Mouse (Mus musculus): ENCODE measurements around the gene Ache. TPM values are rescaled to one million over a fixed set of nuclear protein-coding genes. Genes with fewer than 3 reads are reported as not detected.

The Ache gene
- polyA plus RNA-seq, 1 experiment: 97.1 TPM

- no peak for DNase-seq
- Histone ChIP-seq H3K27ac (ENCODE audit: control insufficient read depth, insufficient read depth, low read length) (no peak overlapping the region), H3K4me1 (replicated peaks; ENCODE audit: control insufficient read depth, insufficient read depth, low read length) (peaks cover 11% of the 10 kb centered on the region), H3K36me3 (ENCODE audit: control insufficient read depth, insufficient read depth, low read length) (peaks cover 32% of the 10 kb centered on the region), H3K27me3 (ENCODE audit: control insufficient read depth, insufficient read depth, low read length) (no peaks in the 10 kb centered on the region), H3K4me3 (ENCODE audit: control insufficient read depth, insufficient read depth, low read length) (no peak overlapping the region)
- TF ChIP-seq CTCF (IDR thresholded peaks at IDR 0.05; ENCODE audit: borderline replicate concordance, control insufficient read depth, extremely low read depth, insufficient read depth, low read length, poor library complexity) (no peak), POLR2A (IDR thresholded peaks at IDR 0.05; ENCODE audit: control insufficient read depth, extremely low read depth, insufficient read depth, low read length, poor library complexity) (no peak)
- 41% methylated on average over 3 of the region's 3 CpGs for WGBS
Measured at GRCm38 (mm10) chr5:137305822-137306221, 18.5 kb downstream of the Ache start.

DNA sequence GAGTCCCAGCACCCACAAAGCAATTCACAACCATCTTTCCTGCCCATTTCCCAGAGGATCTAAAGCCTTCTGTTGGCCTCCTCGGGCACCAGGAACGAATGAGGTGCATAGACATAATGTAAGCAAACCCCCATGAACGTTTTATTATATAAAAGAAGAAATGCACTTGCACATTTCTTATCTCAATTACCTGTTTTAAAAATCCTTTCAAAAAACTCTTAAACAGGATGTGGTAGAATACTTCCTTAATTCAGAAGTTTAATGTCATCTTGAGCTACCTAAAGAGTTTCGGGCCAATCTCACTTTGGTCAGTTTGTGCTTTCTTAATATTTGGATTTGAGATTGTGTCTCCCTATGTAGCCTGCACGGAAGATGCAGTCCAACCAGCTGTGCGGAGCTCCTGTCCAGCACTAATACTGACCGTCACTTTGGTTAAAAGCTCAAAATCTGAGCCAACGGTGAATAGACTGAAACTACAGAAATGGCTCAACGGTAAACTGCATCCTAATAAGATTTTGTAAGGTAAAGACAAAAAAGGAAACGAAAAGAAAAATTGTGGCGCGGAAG is 19.2 kb downstream of the Ache start:
- Histone ChIP-seq H3K4me1 (replicated peaks; ENCODE audit: control insufficient read depth, insufficient read depth, low read length) (peaks cover 11% of the 10 kb centered on the region), H3K27me3 (ENCODE audit: control insufficient read depth, insufficient read depth, low read length) (no peaks in the 10 kb centered on the region), H3K4me3 (ENCODE audit: control insufficient read depth, insufficient read depth, low read length) (peak overlapping the region; percentile 98), H3K36me3 (ENCODE audit: control insufficient read depth, insufficient read depth, low read length) (peaks cover 25% of the 10 kb centered on the region), H3K27ac (ENCODE audit: control insufficient read depth, insufficient read depth, low read length) (peak overlapping the region; percentile 69)
- WGBS: under 1% methylated on average over 12 of the region's 12 CpGs
- DNase-seq: no peak
- TF ChIP-seq CTCF (IDR thresholded peaks at IDR 0.05; ENCODE audit: borderline replicate concordance, control insufficient read depth, extremely low read depth, insufficient read depth, low read length, poor library complexity): no peak
- TF ChIP-seq POLR2A (IDR thresholded peaks at IDR 0.05; ENCODE audit: control insufficient read depth, extremely low read depth, insufficient read depth, low read length, poor library complexity): no peak

GRCm38 (mm10) chr5:137307071-137307912 is 20.0 kb downstream of the Ache start, which contains the start of gene Srrt:
TSS of gene Srrt (minus strand) at chr5:137307674.
- Histone ChIP-seq H3K27me3 (ENCODE audit: control insufficient read depth, insufficient read depth, low read length) (no peaks in the 10 kb centered on the region), H3K4me1 (replicated peaks; ENCODE audit: control insufficient read depth, insufficient read depth, low read length) (peaks cover 11% of the 10 kb centered on the region), H3K4me3 (ENCODE audit: control insufficient read depth, insufficient read depth, low read length) (peak within 1 kb of the TSS; percentile 98), H3K36me3 (ENCODE audit: control insufficient read depth, insufficient read depth, low read length) (peaks cover 17% of the 10 kb centered on the region), H3K27ac (ENCODE audit: control insufficient read depth, insufficient read depth, low read length) (peak within 1 kb of the TSS; percentile 83)
- DNase-seq: peak; percentile 91
- under 1% methylated on average over 65 of the region's 72 CpGs for WGBS
- TF ChIP-seq CTCF (IDR thresholded peaks at IDR 0.05; ENCODE audit: borderline replicate concordance, control insufficient read depth, extremely low read depth, insufficient read depth, low read length, poor library complexity) (0 out of 2 replicates have a peak, but pooled peaks have one; percentile 26), POLR2A (IDR thresholded peaks at IDR 0.05; ENCODE audit: control insufficient read depth, extremely low read depth, insufficient read depth, low read length, poor library complexity) (peak; percentile 69; the same call in 1 of the 2 replicates)

DNA sequence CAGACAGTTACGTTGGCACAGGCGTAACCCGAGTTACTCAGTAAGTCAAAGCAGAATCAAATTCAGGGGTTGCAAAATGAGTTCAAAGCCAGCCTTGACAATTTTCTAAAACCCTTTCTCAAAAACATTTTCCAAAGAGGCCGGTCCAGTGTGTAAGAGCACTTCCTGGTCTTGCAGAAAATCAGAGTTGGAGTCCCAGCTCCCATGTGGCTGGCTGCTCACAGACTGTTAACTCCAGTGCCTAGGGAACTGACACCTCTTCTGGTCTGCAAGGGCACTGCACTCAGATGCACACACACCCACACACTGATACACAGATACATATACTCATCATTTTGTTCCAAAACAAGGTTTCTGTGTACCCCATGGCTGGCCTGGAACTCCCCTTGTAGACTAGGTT is 21.0 kb downstream of the Ache start:
- Histone ChIP-seq H3K4me1 (replicated peaks; ENCODE audit: control insufficient read depth, insufficient read depth, low read length) (peaks cover 12% of the 10 kb centered on the region), H3K36me3 (ENCODE audit: control insufficient read depth, insufficient read depth, low read length) (peaks cover 7% of the 10 kb centered on the region; the same call in 1 of the 2 replicates), H3K4me3 (ENCODE audit: control insufficient read depth, insufficient read depth, low read length) (no peak overlapping the region), H3K27me3 (ENCODE audit: control insufficient read depth, insufficient read depth, low read length) (no peaks in the 10 kb centered on the region), H3K27ac (ENCODE audit: control insufficient read depth, insufficient read depth, low read length) (no peak overlapping the region)
- no peak for DNase-seq
- WGBS: 98% methylated on average over 4 of the region's 4 CpGs
- TF ChIP-seq CTCF (IDR thresholded peaks at IDR 0.05; ENCODE audit: borderline replicate concordance, control insufficient read depth, extremely low read depth, insufficient read depth, low read length, poor library complexity) (no peak), POLR2A (IDR thresholded peaks at IDR 0.05; ENCODE audit: control insufficient read depth, extremely low read depth, insufficient read depth, low read length, poor library complexity) (no peak)

GRCm38 (mm10) chr5:137313466-137314192 is 26.3 kb downstream of the Ache start:
- WGBS: 21% methylated on average over 22 of the region's 22 CpGs
- no peak for DNase-seq
- no peak overlapping the region for H3K27ac ChIP-seq (ENCODE audit: control insufficient read depth, insufficient read depth, low read length)
- no peaks in the 10 kb centered on the region for H3K36me3 ChIP-seq (ENCODE audit: control insufficient read depth, insufficient read depth, low read length)
- H3K27me3 ChIP-seq (ENCODE audit: control insufficient read depth, insufficient read depth, low read length): no peaks in the 10 kb centered on the region
- H3K4me3 ChIP-seq (ENCODE audit: control insufficient read depth, insufficient read depth, low read length): peak overlapping the region; percentile 22
- peaks cover 12% of the 10 kb centered on the region for H3K4me1 ChIP-seq (replicated peaks; ENCODE audit: control insufficient read depth, insufficient read depth, low read length)
- TF ChIP-seq POLR2A (IDR thresholded peaks at IDR 0.05; ENCODE audit: control insufficient read depth, extremely low read depth, insufficient read depth, low read length, poor library complexity) (no peak), CTCF (IDR thresholded peaks at IDR 0.05; ENCODE audit: borderline replicate concordance, control insufficient read depth, extremely low read depth, insufficient read depth, low read length, poor library complexity) (no peak)
